Mouse (Mus musculus): ENCODE data around the gene Hand1.

DNA sequence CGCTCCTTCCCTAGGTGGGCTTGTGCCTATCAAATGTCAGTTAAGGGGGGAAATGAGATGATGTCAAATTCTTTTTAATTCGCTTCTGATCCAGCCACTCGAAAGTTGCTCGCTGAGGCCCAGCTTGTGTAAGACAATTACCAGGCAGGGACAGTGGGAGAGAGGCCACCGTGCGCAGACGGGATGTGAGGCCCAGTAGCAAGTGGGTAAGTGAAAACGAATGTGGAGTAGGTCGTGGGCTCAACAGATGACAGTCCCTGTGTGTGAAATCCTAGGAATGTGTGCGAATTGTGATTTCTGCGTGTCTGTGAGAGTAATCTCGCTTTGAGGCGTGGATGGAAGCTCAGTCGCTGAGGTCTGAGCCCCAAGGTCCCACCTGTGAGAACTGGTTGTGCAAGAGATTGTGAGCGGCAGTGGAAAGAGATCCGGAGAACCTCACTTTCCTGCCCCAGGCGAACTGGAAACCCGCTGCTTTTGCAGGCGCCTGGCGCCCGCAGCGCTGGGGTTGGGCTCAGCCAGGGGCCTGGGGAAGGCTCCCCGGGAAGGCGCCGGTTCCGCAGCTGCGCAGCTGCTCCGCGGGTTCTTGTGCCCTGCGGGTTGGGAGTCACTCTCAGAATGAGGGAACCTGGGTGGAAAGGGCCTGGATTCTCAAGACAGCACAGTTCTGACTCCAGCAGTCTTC is 819 bp upstream of the Hand1 start:
- no peak for TF ChIP-seq CTCF (IDR thresholded peaks at IDR 0.05; ENCODE audit: low read depth)
- TF ChIP-seq EP300 (IDR thresholded peaks at IDR 0.05; ENCODE audit: low read depth) = no peak
